Mouse (Mus musculus) limb, embryonic 14.5 days (tissue): ENCODE measurements at regions not wholly inside any gene's neighbourhood (a gene's known extent, or its start where the extent isn't known, plus 50 kb on each side); places are given as distances from the start of the nearest gene placed in this dataset.

Experiments
- ATAC-seq: fragments of 200-750 bp; cut with Nextera tagmentation; 2 replicates; pipeline ENCODE4 v1.8.0; 2017; ENCODE audit warnings: low read depth, moderate number of reproducible peaks, moderate TSS enrichment; ENCODE audit not compliant: low FRiP score
- DNase-seq: peaks from one replicate; pipeline ENCODE4 v3.0.0-alpha.2; 2015; ENCODE audit warnings: low spot score
- H3K27ac ChIP-seq: fragments of 300-500 bp; sonication (generic); replicated peaks from 2 replicates; pipeline ENCODE4 v1.5.1; 2014; ENCODE audit warnings: low read depth, mild to moderate bottlenecking, low read length, moderate library complexity, mixed read lengths
- H3K27me3 ChIP-seq: fragments of 300-500 bp; sonication (generic); 2 replicates; pipeline ENCODE4 v1.6.1; 2014; ENCODE audit warnings: low read length, mixed read lengths; ENCODE audit not compliant: control insufficient read depth, insufficient read depth
- H3K36me3 ChIP-seq: fragments of 300-500 bp; sonication (generic); 2 replicates; pipeline ENCODE4 v1.6.1; 2014; ENCODE audit warnings: mild to moderate bottlenecking, low read length, moderate library complexity, mixed read lengths; ENCODE audit not compliant: control insufficient read depth, insufficient read depth
- H3K4me1 ChIP-seq: fragments of 300-500 bp; sonication (generic); 2 replicates; pipeline ENCODE4 v1.6.1; 2014; ENCODE audit warnings: antibody characterized with exemption, low read length, mixed read lengths; ENCODE audit not compliant: control insufficient read depth, insufficient read depth
- H3K4me2 ChIP-seq: fragments of 300-500 bp; sonication (generic); replicated peaks from 2 replicates; pipeline ENCODE4 v1.6.1; 2014; ENCODE audit warnings: low read depth, mild to moderate bottlenecking, low read length, moderate library complexity; ENCODE audit not compliant: severe bottlenecking
- H3K4me3 ChIP-seq: fragments of 300-500 bp; sonication (generic); replicated peaks from 2 replicates; pipeline ENCODE4 v1.5.1; 2014; ENCODE audit warnings: low read length
- H3K9ac ChIP-seq: fragments of 300-500 bp; sonication (generic); 2 replicates; pipeline ENCODE4 v1.6.1; 2014; ENCODE audit warnings: mild to moderate bottlenecking, low read depth, low read length, moderate library complexity; ENCODE audit not compliant: severe bottlenecking
- H3K9me3 ChIP-seq: fragments of 300-500 bp; sonication (generic); 2 replicates; pipeline ENCODE4 v1.6.1; 2016; ENCODE audit warnings: low read length; ENCODE audit not compliant: control insufficient read depth
- POLR2A ChIP-seq: fragments of 200-500 bp; IDR thresholded peaks from 2 replicates; pipeline ENCODE4 v1.8.0; 2012; ENCODE audit warnings: inconsistent platforms, mild to moderate bottlenecking, moderate library complexity, borderline replicate concordance; ENCODE audit not compliant: insufficient read depth, insufficient read length; ENCODE audit errors: extremely low read depth
- WGBS: fragments of 180-500 bp; shearing (Covaris S2); extraction: QIAGEN DNeasy Blood & Tissue Kit; methylation state at CpG from one replicate; pipeline ENCODE4 v1.1.7; 2014; 5-methylcytosine and 5-hydroxymethylcytosine counted together

DNA sequence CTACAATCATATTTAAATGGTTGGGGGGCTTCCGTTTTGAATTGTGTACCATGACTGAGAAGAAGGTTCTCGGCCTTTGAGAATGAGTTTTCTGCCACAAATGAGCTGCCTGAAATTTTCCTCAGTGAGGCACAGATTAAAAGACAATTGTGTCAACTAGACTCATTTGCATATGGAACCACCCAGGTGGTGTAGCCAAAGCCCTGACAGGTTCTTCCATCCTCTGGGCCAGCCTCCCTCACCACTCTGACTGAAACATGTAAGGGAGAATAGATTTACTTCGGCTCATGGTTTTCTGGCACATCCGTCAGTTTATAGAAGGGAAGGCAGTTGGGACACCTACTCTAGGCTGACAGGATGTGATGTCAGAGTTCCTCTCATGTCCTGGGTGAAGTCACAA lies 58.2 kb upstream of the Krr1 start:
- Histone ChIP-seq H3K4me3 (no peak overlapping the region), H3K9me3 (no peaks in the 10 kb centered on the region), H3K27me3 (no peaks in the 10 kb centered on the region), H3K36me3 (no peaks in the 10 kb centered on the region), H3K4me2 (no peak overlapping the region), H3K9ac (no peak overlapping the region), H3K27ac (no peak overlapping the region), H3K4me1 (no peaks in the 10 kb centered on the region)
- DNase-seq (no peak), ATAC-seq (no peak)
- 89% methylated on average over 4 of the region's 4 CpGs for WGBS
- no peak for TF ChIP-seq POLR2A

DNA sequence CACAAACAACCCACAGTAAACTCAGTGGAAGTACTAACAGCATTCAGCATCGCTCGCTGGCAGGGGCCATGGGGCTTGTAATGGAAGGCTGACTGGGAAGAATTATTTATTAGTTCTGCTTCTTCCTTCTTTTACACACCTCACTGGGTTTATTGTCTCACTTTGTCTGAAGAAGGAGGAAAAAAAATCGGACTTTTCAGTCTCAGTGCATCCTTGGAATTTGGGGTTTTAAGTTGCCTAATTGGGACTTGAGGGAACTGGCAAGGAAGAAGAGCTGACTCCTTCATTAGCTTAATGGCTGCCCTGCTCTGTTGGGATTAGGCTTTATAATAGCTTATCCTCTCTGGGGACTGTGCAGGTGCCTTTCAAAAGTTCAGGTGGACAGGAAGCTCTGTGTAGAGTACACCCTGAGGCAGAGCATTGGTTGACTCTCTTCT lies 54.4 kb upstream of the Krr1 start:
- Histone ChIP-seq H3K27me3 (no peaks in the 10 kb centered on the region), H3K27ac (no peak overlapping the region), H3K4me3 (no peak overlapping the region), H3K9me3 (no peaks in the 10 kb centered on the region), H3K9ac (no peak overlapping the region), H3K4me1 (no peaks in the 10 kb centered on the region), H3K36me3 (no peaks in the 10 kb centered on the region), H3K4me2 (no peak overlapping the region)
- TF ChIP-seq POLR2A: no peak
- 55% methylated on average over 3 of the region's 3 CpGs for WGBS
- DNase-seq (no peak), ATAC-seq (no peak)

DNA sequence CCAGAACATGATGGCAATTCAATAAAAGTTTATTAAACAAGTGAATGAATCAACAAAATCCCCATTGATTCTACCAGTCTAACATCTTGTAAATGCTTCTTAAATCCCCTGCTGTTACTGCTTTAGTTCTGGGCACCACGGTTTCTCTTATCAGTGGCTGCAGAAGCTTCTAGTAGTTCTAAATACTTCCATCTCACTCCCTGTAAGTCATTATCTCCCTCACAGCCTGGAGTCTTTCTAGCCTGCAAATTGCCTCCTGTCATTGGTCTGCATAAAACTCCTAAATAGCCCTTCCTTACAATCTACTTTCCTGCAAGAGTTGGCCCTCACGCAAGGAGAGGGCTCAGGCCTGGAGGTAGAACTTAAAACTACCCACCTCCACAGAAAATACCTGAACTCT lies 53.0 kb upstream of the Krr1 start:
- ATAC-seq (no peak), DNase-seq (no peak)
- Histone ChIP-seq H3K4me3 (no peak overlapping the region), H3K9me3 (no peaks in the 10 kb centered on the region), H3K9ac (no peak overlapping the region), H3K4me2 (no peak overlapping the region), H3K27me3 (no peaks in the 10 kb centered on the region), H3K4me1 (peaks cover 5% of the 10 kb centered on the region), H3K36me3 (no peaks in the 10 kb centered on the region), H3K27ac (no peak overlapping the region)
- no peak for TF ChIP-seq POLR2A
- WGBS: 73% methylated on average over 2 of the region's 2 CpGs

DNA sequence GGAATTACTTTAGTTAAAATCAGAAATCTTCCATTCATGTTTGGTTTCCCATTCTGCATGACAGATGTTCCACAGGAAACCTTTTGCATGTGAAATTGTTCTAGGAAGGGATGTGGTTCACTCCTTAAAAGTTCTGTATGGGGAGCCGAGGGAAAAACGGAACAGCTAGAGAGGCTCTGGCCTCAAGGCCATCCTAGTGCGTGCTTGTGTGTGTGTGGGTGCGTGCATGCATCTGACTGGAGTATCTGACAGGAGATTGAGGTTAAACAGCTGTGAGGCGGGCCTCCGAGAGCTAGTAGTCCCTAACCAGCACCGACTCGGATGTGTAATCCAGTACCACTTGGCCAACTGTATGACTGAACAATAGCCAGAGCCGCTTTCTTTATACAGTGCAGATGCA lies 51.0 kb upstream of the Krr1 start:
- no peak for TF ChIP-seq POLR2A
- H3K4me3 ChIP-seq: no peak overlapping the region
- ATAC-seq: no peak

More for the DNA sequence above, 51.0 kb upstream of the Krr1 start:
- H3K9me3 ChIP-seq: no peaks in the 10 kb centered on the region
- no peak overlapping the region for H3K27ac ChIP-seq
- H3K36me3 ChIP-seq: no peaks in the 10 kb centered on the region
- no peak overlapping the region for H3K9ac ChIP-seq
- peaks cover 13% of the 10 kb centered on the region for H3K4me1 ChIP-seq
- H3K4me2 ChIP-seq: no peak overlapping the region
- no peak for DNase-seq
- H3K27me3 ChIP-seq: no peaks in the 10 kb centered on the region
- WGBS: 82% methylated on average over 9 of the region's 9 CpGs
